Mouse (Mus musculus): ENCODE data around the gene Nup85. TPM values are rescaled to one million over a fixed set of nuclear protein-coding genes. Genes with fewer than 3 reads are reported as not detected.

The Nup85 gene
- total and polyA plus RNA-seq, 3 experiments: 19.8 to 28.0 (median 20.2) TPM

GRCm38 (mm10) chr11:115536038-115536681, 28.1 kb upstream of the Nup85 start, which contains the start of gene Sumo2:
Sumo2 (minus strand) TSS chr11:115536276.
- peaks cover 21% of the 10 kb centered on the region for H3K36me3 ChIP-seq (ENCODE audit: control insufficient read depth, insufficient read depth, low read length)
- peak within 1 kb of the TSS; percentile 94 for H3K27ac ChIP-seq
- H3K27me3 ChIP-seq (ENCODE audit: control insufficient read depth, insufficient read depth, low read length): no peaks in the 10 kb centered on the region
- H3K4me1 ChIP-seq (ENCODE audit: control insufficient read depth, insufficient read depth, low read length): peaks cover 3% of the 10 kb centered on the region; the same call in 1 of the 2 replicates
- peak within 1 kb of the TSS; percentile 92 for H3K9ac ChIP-seq (ENCODE audit: low read depth, low read length)
- H3K79me2 ChIP-seq (replicated peaks; ENCODE audit: control insufficient read depth, insufficient read depth, low read length): peaks cover 2% of the 10 kb centered on the region; the same call in 1 of the 2 replicates
- TF ChIP-seq EP300 (IDR thresholded peaks at IDR 0.05; ENCODE audit: insufficient read depth, low read depth, low read length) (0 out of 2 replicates have a peak, but pooled peaks have one; percentile 16), CTCF (IDR thresholded peaks at IDR 0.05) (peak; percentile 34; the same call in 1 of the 2 replicates), POLR2A (IDR thresholded peaks at IDR 0.05; ENCODE audit: insufficient read depth, low read depth, low read length) (peak; percentile 62)
- peak within 1 kb of the TSS; percentile 73 for H3K4me3 ChIP-seq
- 1% methylated on average over 70 of the region's 70 CpGs for WGBS
- intact Hi-C loops (cut with DNase I): loop anchor here (2.0 kb wide), 1 partner anchor 29 kb away; the partner anchor contains the start of gene Nup85
- DNase-seq: peak; percentile 99 to 100

DNA sequence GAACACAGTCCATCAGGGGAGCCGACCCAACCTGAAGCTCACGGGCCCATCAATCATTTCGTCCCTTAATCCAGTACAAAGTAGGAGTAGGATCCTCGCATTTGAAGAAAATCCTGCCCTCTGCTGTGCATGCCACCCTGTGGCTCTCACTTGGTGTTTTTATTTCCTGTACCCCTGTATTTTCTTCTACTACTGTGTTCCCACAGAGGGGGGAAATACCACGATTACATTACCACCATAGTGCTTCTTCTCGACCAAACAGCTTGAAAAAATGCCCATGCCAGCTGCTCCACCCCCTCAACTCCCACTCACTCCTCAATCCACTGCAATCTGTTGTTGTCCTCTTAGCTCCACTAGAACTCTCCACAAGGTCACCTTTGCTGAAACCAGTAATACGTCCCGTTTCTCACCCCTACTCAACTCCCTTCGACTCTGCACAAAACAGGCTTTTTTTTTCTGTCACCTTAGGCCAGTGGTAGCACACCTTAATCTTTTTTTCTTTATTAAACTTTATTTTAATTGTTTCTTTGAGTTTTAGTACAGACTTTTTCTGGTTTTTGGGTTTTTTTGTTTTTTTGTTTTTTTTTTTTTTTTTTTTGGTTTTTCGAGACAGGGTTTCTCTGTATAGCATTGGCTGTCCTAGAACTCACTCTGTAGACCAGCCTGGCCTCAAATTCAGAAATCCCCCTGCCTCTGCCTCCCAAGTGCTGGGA, 27.2 kb upstream of the Nup85 start:
- peaks cover 19% of the 10 kb centered on the region for H3K36me3 ChIP-seq (ENCODE audit: control insufficient read depth, insufficient read depth, low read length)
- 91% methylated on average over 10 of the region's 10 CpGs for WGBS
- no peak overlapping the region for H3K9ac ChIP-seq (ENCODE audit: low read depth, low read length)
- H3K79me2 ChIP-seq (replicated peaks; ENCODE audit: control insufficient read depth, insufficient read depth, low read length): peaks cover 2% of the 10 kb centered on the region; the same call in 1 of the 2 replicates
- no peak for DNase-seq
- intact Hi-C loops (cut with DNase I): loop anchor here (2.0 kb wide), 1 partner anchor 28 kb away; the partner anchor contains the start of gene Nup85
- H3K4me1 ChIP-seq (ENCODE audit: control insufficient read depth, insufficient read depth, low read length): peaks cover 3% of the 10 kb centered on the region; the same call in 1 of the 2 replicates
- peak overlapping the region; percentile 44 for H3K4me3 ChIP-seq
- H3K27me3 ChIP-seq (ENCODE audit: control insufficient read depth, insufficient read depth, low read length): no peaks in the 10 kb centered on the region
- peak overlapping the region; percentile 94 for H3K27ac ChIP-seq
- TF ChIP-seq POLR2A (IDR thresholded peaks at IDR 0.05; ENCODE audit: insufficient read depth, low read depth, low read length) (no peak), CTCF (IDR thresholded peaks at IDR 0.05) (no peak), EP300 (IDR thresholded peaks at IDR 0.05; ENCODE audit: insufficient read depth, low read depth, low read length) (no peak)

- DNase-seq: no peak
- H3K27ac ChIP-seq: no peak overlapping the region
- TF ChIP-seq EP300 (IDR thresholded peaks at IDR 0.05; ENCODE audit: insufficient read depth, low read depth, low read length) (no peak), CTCF (IDR thresholded peaks at IDR 0.05) (peak; percentile 48)
- H3K36me3 ChIP-seq (ENCODE audit: control insufficient read depth, insufficient read depth, low read length): peaks cover 18% of the 10 kb centered on the region
- H3K9ac ChIP-seq (ENCODE audit: low read depth, low read length): no peak overlapping the region
- H3K27me3 ChIP-seq (ENCODE audit: control insufficient read depth, insufficient read depth, low read length): no peaks in the 10 kb centered on the region
- H3K79me2 ChIP-seq (replicated peaks; ENCODE audit: control insufficient read depth, insufficient read depth, low read length): no peaks in the 10 kb centered on the region; the same call in 1 of the 2 replicates
- WGBS: 68% methylated on average over 2 of the region's 2 CpGs
- intact Hi-C loops (cut with DNase I): no loop called here
- H3K4me3 ChIP-seq: no peak overlapping the region
- peaks cover 3% of the 10 kb centered on the region; the same call in 1 of the 2 replicates for H3K4me1 ChIP-seq (ENCODE audit: control insufficient read depth, insufficient read depth, low read length)
Observed at GRCm38 (mm10) chr11:115538045-115538444, 26.2 kb upstream of the Nup85 start.

- H3K4me1 ChIP-seq (ENCODE audit: control insufficient read depth, insufficient read depth, low read length): no peaks in the 10 kb centered on the region
- H3K36me3 ChIP-seq (ENCODE audit: control insufficient read depth, insufficient read depth, low read length): no peaks in the 10 kb centered on the region
- TF ChIP-seq POLR2A (IDR thresholded peaks at IDR 0.05; ENCODE audit: insufficient read depth, low read depth, low read length) (no peak), CTCF (IDR thresholded peaks at IDR 0.05) (no peak), EP300 (IDR thresholded peaks at IDR 0.05; ENCODE audit: insufficient read depth, low read depth, low read length) (no peak)
- no peaks in the 10 kb centered on the region for H3K27me3 ChIP-seq (ENCODE audit: control insufficient read depth, insufficient read depth, low read length)
- no peak for DNase-seq
- WGBS: 60% methylated on average over 4 of the region's 4 CpGs
- H3K9ac ChIP-seq (ENCODE audit: low read depth, low read length): no peak overlapping the region
- intact Hi-C loops (cut with DNase I): no loop called here
- H3K4me3 ChIP-seq: no peak overlapping the region
- H3K79me2 ChIP-seq (replicated peaks; ENCODE audit: control insufficient read depth, insufficient read depth, low read length): no peaks in the 10 kb centered on the region
- no peak overlapping the region for H3K27ac ChIP-seq
Observed at GRCm38 (mm10) chr11:115543571-115543970, 20.7 kb upstream of the Nup85 start.

GRCm38 (mm10) chr11:115552783-115553182, 11.5 kb upstream of the Nup85 start:
- no peak overlapping the region for H3K27ac ChIP-seq
- no peaks in the 10 kb centered on the region for H3K27me3 ChIP-seq (ENCODE audit: control insufficient read depth, insufficient read depth, low read length)
- H3K36me3 ChIP-seq (ENCODE audit: control insufficient read depth, insufficient read depth, low read length): no peaks in the 10 kb centered on the region
- 66% methylated on average over 4 of the region's 4 CpGs for WGBS
- no peak overlapping the region for H3K4me3 ChIP-seq
- intact Hi-C loops (cut with DNase I): loop anchor here (5.0 kb wide), 1 partner anchor 170 kb away; no protein-coding TSS in a partner anchor
- no peak for DNase-seq
- no peaks in the 10 kb centered on the region for H3K4me1 ChIP-seq (ENCODE audit: control insufficient read depth, insufficient read depth, low read length)
- peak; percentile 75 for TF ChIP-seq CTCF (IDR thresholded peaks at IDR 0.05)
- TF ChIP-seq EP300 (IDR thresholded peaks at IDR 0.05; ENCODE audit: insufficient read depth, low read depth, low read length): no peak
- H3K9ac ChIP-seq (ENCODE audit: low read depth, low read length): no peak overlapping the region
- H3K79me2 ChIP-seq (replicated peaks; ENCODE audit: control insufficient read depth, insufficient read depth, low read length): no peaks in the 10 kb centered on the region

DNA sequence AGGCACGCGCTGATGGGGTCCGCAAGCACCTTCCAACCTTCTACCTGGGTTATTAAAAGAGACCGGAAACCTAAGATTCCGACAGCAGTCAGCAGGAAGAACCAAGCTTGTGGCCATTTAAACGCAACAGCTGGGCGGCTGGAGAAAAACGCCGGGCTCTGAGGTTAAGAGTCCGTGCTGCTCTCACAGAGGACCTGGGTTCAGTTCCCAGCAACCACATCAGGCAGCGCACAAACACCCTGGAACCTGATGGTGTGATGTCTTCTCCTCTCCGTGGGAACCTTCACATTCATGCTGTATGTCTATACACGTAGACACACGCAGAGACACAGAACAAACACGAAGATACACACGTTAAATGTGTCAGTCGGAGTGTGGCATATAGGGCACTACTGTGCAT, 8.5 kb upstream of the Nup85 start:
- Histone ChIP-seq H3K4me1 (ENCODE audit: control insufficient read depth, insufficient read depth, low read length) (no peaks in the 10 kb centered on the region), H3K36me3 (ENCODE audit: control insufficient read depth, insufficient read depth, low read length) (no peaks in the 10 kb centered on the region), H3K27me3 (ENCODE audit: control insufficient read depth, insufficient read depth, low read length) (no peaks in the 10 kb centered on the region), H3K9ac (ENCODE audit: low read depth, low read length) (no peak overlapping the region), H3K27ac (no peak overlapping the region), H3K4me3 (no peak overlapping the region), H3K79me2 (replicated peaks; ENCODE audit: control insufficient read depth, insufficient read depth, low read length) (no peaks in the 10 kb centered on the region)
- 80% methylated on average over 17 of the region's 17 CpGs for WGBS
- intact Hi-C loops (cut with DNase I): no loop called here
- no peak for TF ChIP-seq POLR2A (IDR thresholded peaks at IDR 0.05; ENCODE audit: insufficient read depth, low read depth, low read length)
- no peak for TF ChIP-seq CTCF (IDR thresholded peaks at IDR 0.05)
- no peak for TF ChIP-seq EP300 (IDR thresholded peaks at IDR 0.05; ENCODE audit: insufficient read depth, low read depth, low read length)
- no peak for DNase-seq

Data from heart, adult 2 months (tissue).